Mouse (Mus musculus) heart, adult 8-10 months (tissue): ENCODE measurements at regions not wholly inside any gene's neighbourhood (a gene's known extent, or its start where the extent isn't known, plus 50 kb on each side); places are given as distances from the start of the nearest gene placed in this dataset.
"Not testable (repeated sequence)": the region's sequence is repeated elsewhere in the genome, so short reads cannot be mapped to it uniquely, and the experiment has no call there.

ENCODE experiments used
- DNase-seq: peaks from one replicate; pipeline ENCODE4 v3.0.0; 2022; ENCODE audit warnings: low spot score

- no peak for DNase-seq
Observed at GRCm38 (mm10) chr8:5523281-5523680, 418.1 kb upstream of the Slc10a2 start.

DNA sequence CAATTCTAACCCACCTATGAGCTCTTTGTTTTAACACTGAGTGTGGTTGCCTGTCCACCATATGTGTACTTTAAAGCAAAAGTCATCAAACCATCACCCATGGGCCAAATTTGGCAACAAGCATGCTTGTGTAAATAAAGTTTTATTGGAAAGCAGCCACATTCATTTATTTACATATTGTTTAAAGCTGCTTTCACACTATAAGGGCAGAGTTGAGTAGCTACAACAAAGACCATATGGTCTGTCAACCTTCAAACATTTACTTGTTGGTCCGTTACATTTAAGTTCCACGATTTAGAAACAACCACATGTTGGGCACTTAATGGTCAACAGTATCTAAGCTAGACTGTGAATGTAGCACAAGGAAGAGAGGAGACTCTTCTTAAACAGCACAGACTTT, 390.7 kb upstream of the Slc10a2 start:
- DNase-seq: no peak

- DNase-seq: peak; percentile 40
Observed at GRCm38 (mm10) chr8:5490491-5490890, 385.3 kb upstream of the Slc10a2 start.

DNA sequence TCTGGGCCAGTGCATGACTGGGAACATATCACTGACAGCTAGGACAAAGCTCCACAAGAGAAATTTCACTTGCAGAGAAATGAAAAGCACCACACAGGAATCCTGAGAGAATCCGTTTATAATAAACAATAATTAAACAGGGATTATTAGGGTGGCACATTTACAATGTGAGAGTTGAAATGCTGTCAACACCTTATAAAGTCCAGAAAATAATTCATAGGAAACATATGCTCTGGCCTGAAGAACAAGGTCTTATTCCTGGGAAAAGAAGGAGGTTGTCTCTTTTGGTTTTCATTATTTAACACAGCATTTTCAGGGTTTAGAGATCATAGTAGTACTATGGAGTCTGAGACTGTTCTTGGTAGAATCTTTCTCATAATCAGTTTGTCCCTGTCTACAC, 377.8 kb upstream of the Slc10a2 start:
- DNase-seq: no peak

DNA sequence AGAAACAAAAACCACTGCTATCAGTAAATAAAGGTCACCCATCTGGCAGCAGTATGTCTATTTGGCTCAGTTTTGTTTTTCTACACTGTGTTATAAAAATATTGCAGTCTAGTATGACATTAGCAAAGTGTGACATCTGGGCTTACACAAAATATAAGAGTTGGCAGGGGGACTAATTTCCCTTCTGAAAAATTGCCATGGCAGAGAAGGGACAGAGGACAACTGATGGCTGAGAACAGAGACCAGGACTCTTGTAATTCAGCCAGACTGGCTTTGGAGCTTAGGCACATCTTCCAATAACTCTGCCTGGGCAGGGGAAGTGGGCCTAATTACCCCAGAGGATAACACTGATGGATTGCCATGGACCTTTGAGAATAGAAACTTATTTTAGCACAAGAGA, 367.8 kb upstream of the Slc10a2 start:
- peak; percentile 7 for DNase-seq

- no peak for DNase-seq
Observed at GRCm38 (mm10) chr8:5472582-5472981, 367.4 kb upstream of the Slc10a2 start.

GRCm38 (mm10) chr8:5457619-5458018, 352.5 kb upstream of the Slc10a2 start:
- no peak for DNase-seq

DNA sequence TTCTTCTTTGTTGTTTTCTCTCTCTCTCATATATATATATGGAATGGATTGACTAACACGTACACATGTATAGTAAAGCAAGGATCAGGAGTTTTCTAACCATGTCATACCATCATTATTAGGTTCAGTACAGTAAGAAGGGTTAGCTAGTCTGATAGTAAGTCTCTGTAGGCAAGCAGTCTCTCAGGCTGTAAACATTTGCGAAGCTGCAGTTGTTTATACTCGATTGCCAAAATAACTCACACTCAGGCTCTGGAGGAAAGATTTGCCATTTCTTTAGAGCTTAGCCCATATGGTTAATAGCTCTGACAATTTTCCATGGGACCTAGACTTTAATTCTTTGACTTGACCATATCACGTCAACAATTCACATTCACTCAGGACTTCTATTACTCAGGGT, 348.3 kb upstream of the Slc10a2 start:
- DNase-seq: no peak

DNA sequence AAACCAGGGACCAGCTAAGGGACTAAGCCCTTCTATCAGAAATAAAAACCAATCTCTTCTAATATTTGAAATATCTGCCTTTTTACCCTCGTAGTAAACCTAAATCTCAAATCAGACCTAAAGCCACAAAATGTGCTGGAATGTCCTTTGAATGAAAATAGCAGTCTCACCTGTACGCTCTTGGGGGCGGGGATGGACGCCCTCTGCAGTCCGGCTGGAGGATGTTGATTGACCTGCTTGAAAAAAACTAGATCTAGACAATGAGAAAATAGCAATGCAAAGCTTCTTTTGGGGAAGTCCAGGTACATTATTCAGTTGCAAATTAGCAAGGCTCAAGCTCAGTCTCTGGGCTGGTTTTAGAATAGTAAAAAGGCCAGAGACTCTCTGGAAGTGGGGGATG, 337.1 kb upstream of the Slc10a2 start:
- DNase-seq: not testable (repeated sequence)

DNA sequence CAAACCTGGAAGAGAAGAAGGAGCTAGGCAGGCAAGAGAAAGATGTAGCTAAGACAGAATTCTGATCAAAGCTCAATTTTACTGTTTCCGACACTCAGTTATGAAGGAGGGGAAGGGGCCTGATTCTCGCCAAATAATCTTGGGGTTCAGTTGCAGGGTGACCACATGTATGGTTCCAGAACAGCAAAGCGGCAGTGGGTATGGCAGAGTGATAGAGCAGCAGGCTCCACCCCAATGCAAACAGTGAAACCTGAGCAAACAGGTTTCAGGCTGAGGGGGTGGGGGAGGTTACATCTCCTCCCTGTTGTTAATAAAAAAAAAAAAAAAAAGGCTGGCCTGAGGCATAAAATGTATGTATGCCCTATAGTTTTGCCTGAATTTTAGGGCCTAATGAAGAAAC, 335.3 kb upstream of the Slc10a2 start:
- DNase-seq: not testable (repeated sequence)

DNA sequence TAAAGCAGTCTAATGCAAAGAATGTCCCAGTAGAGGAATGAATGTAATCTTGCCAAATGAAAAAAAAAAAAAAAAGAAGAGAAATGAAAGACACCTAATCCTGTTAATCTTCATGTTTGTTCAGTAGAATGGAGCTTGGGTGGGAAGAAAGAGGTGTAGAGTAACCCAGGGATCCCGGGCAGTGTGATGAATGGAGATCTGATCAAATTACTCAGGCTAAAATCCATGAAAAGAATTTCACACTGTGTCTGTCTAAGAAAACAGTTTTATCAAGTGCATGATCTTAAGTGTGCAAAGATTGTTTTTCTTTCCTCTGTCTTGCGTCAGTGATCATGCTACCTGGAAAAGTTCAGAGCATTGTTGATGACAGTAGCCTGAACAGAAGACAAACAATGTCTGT, 333.9 kb upstream of the Slc10a2 start:
- DNase-seq: no peak

DNA sequence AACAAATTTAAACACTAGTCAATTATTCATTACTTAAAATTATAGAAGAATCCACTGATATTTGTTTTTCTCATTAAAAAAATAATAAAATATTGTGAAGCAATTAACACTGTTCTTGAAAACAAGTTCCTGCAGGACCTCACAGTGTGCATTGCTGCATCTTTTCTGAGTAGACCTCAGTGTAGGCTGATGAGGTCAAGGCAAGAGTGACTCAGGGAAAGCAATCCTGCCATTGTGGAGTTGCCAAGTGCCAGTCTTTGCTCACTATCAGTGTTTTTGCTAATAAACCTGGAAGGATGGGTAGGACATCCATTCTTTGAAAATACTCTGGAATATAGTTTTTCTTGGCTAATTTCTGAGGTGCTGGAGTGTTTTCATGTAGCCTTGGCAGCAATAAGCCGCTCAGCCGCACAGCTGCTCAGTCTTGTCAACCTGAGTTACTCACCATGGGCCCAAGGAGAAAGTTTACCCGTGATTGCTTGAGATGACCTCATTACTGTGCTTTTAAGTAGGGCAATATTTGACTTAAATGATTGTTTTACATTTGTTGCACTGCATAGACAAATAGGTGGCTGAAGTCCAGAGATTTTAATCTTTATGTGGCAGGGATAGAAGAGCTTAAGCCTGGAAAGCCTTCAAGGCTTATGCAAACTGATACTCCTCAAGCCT, 323.3 kb upstream of the Slc10a2 start:
- no peak for DNase-seq

DNA sequence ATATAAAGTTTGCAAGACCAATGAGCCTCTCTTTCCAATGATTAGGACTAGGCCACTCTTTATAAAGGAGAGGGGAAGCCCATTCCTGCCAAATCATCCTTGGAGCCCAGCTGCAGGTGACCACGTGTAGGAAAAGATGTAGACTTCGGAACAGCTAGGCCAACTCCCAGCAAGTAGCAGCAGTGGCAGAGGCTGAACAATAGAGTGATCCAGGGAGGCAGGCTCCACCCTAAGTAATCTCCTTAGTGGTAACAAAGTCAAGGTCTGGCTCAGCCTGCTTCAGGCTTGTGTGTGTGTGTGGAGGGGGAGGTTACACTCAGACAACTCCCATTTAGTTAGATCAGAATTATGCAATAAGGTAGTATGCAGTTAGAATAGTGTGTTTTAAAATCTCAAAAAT, 311.7 kb upstream of the Slc10a2 start:
- not testable (repeated sequence) for DNase-seq

DNA sequence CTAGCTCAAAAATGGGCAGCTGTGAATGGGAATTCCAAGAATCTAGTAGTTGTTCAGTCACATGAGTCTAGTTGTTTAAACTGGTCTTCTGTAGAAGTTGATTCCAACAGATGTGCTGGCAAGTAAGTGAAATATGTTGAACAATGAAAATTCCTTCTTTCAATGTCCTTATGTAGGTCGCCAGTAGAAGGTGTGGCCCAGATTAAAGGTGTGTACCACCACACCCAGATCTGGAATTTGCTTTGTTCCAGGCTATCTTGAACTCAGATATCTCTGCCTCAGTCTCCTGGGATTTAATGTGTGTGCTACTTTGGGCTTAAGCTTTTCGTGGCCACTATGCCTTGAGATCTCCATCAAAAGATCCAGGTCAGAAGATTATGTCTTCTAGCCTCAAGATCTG, 279.7 kb upstream of the Slc10a2 start:
- no peak for DNase-seq

DNA sequence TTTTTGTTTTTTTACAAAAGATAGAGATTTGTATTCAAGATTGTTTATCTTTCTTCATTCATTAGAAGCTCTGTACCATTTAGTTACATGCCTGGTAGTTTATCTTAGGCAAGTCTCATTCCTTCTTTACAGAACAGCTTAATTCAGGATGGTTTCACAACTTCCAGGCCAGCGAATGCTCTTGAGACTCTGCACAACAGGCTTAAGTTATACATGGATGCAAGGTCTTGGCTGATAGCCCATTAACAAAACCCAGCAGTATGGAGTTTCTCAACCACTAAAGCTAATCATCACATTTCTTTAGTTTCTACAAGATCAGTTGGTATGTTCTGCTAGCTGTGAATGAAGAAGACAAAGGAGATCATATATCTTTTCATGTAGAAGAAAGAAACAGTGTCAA, 272.9 kb upstream of the Slc10a2 start:
- no peak for DNase-seq

GRCm38 (mm10) chr8:5339953-5340352, 234.8 kb upstream of the Slc10a2 start:
- DNase-seq: no peak

- no peak for DNase-seq
Observed at GRCm38 (mm10) chr8:5314594-5314993, 209.4 kb upstream of the Slc10a2 start.

DNA sequence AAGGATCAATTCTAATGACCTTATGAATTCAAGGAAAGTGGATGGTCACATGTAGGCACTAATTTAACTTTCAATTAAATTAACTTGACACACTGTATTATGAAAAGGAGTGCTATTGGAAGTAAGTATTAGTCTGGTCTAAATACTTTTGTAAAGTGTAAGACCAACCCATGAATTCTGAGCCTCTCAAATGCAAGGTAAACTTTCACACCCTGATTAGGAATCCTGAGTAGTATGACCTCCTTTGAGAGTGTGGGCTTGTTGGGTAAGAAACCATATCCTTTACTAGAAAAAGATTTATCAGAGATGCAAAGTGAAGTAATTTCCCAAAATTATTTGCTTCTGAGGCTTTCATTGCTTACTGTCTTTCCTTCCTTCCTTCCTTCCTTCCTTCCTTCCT, 194.8 kb upstream of the Slc10a2 start:
- no peak for DNase-seq

DNA sequence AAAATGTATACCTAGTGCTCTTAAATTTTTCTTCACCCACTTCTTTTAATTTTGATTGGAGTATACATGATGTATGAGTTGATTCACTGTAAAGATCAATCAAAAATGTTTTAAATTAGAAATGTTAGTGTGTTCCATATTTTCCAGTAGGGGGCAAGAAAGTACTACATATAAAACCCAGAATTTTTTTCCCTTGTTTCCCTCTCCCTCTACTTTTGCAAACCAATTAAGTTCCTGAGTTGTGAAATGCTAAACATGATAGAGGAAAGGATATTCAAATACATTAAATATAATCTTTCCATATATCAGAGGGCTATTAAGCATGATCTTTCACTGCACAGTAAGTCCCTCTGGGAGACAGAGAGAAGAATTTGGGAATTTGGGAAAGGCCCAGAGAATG, 192.0 kb upstream of the Slc10a2 start:
- no peak for DNase-seq

DNA sequence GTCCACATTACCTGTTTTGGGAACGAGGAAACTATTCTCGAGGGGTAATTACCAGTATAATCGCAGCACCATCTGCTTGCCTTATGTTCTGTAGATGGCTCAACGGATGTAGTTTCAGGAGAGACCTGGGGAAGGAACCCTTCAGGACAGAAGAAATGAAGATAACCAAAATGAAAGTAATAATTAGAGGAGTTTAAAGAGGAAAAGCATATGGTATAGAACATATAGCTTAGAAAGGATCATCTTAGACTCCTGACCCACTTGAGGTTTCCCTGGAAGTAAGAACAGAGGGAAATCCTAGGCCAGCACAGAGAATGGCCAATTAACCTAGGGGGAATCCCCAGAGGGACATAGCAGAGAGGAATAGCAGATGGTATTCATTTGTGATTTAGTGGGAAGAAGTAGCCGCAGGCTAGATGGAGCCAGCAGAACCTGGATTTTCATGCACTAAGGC, 180.6 kb upstream of the Slc10a2 start:
- DNase-seq: no peak

GRCm38 (mm10) chr8:5283799-5284198, 178.6 kb upstream of the Slc10a2 start:
- no peak for DNase-seq

GRCm38 (mm10) chr8:5262316-5262715, 157.2 kb upstream of the Slc10a2 start:
- no peak for DNase-seq

GRCm38 (mm10) chr8:5241871-5242270, 136.7 kb upstream of the Slc10a2 start:
- not testable (repeated sequence) for DNase-seq
